Mouse (Mus musculus) ES-Bruce4 (cell line): ENCODE data around the gene Nexn.

Source experiments
- CTCF ChIP-seq: IDR thresholded peaks from one replicate; pipeline ENCODE4 v1.8.1; 2011; ENCODE audit warnings: low read depth, low read length
- EP300 ChIP-seq: IDR thresholded peaks from 2 replicates; pipeline ENCODE4 v1.6.1; 2011; ENCODE audit warnings: low read depth, low read length; ENCODE audit not compliant: insufficient read depth

DNA sequence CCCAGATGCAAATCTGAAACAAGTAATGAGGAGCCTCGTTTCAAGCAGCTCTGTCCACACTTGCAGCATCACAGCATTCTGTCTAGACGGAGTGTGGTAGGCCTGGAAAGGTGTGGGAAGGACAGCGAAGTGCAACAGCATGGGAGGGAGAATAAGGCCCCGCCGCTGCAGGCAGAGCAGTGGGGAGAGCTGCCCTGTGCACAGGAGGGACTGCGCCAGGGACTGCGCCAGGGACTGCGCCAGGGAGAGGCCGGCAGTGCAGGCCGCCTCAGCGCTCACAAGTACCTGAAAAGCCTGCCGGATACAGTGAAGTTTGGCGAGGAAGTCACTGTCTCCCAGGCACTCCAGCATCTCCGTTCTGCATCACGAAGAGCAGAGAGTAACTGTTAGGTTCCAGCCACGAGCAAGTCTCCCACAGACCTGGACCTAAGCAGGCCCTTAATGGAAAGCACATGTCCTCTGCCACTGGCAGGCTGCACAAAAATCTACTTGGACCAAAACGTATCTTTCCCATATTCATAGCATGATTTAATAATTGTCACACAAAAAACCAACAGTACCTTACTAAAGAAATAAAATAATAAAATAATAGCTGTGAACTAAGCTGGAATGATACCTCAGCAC, 24.1 kb upstream of the Nexn start:
- TF ChIP-seq EP300, result no peak
- TF ChIP-seq CTCF, result no peak
